Mouse (Mus musculus): ENCODE results near the gene Slc7a10.
"Not testable (repeated sequence)": the region's sequence is repeated elsewhere in the genome, so short reads cannot be mapped to it uniquely, and the experiment has no call there.

Slc7a10 gene

DNA sequence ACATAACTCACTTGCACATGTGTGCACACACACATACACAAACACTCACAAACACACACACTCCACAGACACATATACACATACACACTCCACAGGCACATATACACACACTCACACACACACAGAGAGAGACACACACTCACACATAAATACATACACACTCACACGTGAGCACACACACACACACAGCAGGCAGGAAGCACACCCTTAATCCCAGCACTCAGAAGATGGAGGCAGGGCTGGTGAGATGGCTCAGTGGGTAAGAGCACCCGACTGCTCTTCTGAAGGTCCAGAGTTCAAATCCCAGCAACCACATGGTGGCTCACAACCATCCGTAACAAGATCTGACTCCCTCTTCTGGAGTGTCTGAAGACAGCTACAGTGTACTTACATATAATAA is 51.8 kb downstream of the Slc7a10 start:
- DNase-seq (ENCODE audit: low spot score) = not testable (repeated sequence)

Measured in ovary, postnatal 14 days (tissue).